10 mouse cellular contexts compared by ENCODE assay signal in the genomic region with DNA sequence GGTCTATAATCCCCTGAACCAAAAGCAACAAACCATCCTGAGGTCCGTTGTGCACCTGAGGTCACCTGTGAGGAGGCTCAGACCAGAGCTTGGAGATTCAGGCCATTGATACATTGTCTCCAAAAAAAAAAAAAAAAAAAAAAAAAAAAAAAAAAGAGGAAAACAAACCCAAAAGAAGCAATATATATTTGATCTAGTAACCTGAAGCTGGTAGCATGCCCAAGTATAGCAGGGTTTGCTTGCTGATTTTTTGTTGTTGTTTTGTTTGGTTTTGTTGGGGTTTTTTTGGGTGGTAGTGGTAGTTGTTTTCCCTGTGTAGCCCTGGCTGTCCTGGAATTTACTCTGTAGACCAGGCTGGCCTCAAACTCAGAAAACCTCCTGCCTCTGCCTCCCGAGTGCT. TPM values are rescaled to one million over a fixed set of nuclear protein-coding genes. Genes with fewer than 3 reads are reported as not detected.
A peak's percentile ranks its signal among the peaks of the same experiment; 100 is the strongest.
DNase-seq lines count a peak whose midpoint lies in the region; ATAC-seq and TF ChIP-seq lines count a peak whose summit lies in the region.
"Had no signal": no experiment of that assay in that cellular context is flagged by ENCODE, and none has a peak within 500 bp of the region (broad histone marks: within the 10 kb centered on the region; RNA-seq: fewer than 3 reads in every experiment).

No protein-coding gene starts in this region.

- peak overlapping the region; percentile 62 for H3K4me2 ChIP-seq in kidney, embryonic 16.5 days (replicated peaks; ENCODE audit: low read depth, low read length)
- H3K4me2 ChIP-seq in hindbrain, embryonic 12.5 days (replicated peaks): peak overlapping the region; percentile 80
- peak overlapping the region; percentile 72 for H3K4me2 ChIP-seq in liver, postnatal 0 days (ENCODE audit: low read depth, low read length)

- 0 out of 2 replicates have a peak, but pooled peaks cover 8% of the 10 kb centered on the region for H3K36me3 ChIP-seq in kidney, embryonic 16.5 days (ENCODE audit: insufficient read depth, low read length)
- peaks cover 11% of the 10 kb centered on the region; the same call in 1 of the 2 replicates for H3K36me3 ChIP-seq in hindbrain, embryonic 12.5 days
- H3K36me3 ChIP-seq in liver, postnatal 0 days (replicated peaks; ENCODE audit: insufficient read depth, low read length): peaks cover 9% of the 10 kb centered on the region; the same call in 1 of the 2 replicates

- H3K27ac ChIP-seq in kidney, embryonic 16.5 days (ENCODE audit: low read length): no peak overlapping the region
- no peak overlapping the region for H3K27ac ChIP-seq in bone marrow macrophage, adult 2 months (ENCODE audit: insufficient read depth, low read depth, low read length)
- H3K27ac ChIP-seq in hindbrain, embryonic 12.5 days: no peak overlapping the region
- H3K27ac ChIP-seq in liver, postnatal 0 days (ENCODE audit: low read depth): no peak overlapping the region
- H3K27ac ChIP-seq: left cerebral cortex, adult 2 months had no signal

- no peak for TF ChIP-seq CTCF in bone marrow macrophage, adult 2 months (IDR thresholded peaks at IDR 0.05; ENCODE audit: low read depth, low read length)
- no peak for TF ChIP-seq CTCF in liver, postnatal 0 days (IDR thresholded peaks at IDR 0.05; ENCODE audit: low read depth)

- TF ChIP-seq EP300 in liver, postnatal 0 days (IDR thresholded peaks at IDR 0.05; ENCODE audit: low read depth): no peak

- no peak for DNase-seq in kidney, postnatal 4 days
- no peak for DNase-seq in liver, postnatal 0 days
- DNase-seq in natural killer cell, adult 2 months (ENCODE audit: low spot score in 2 of 2): no peak
- no peak for DNase-seq in layer of hippocampus, adult 9-11 months
- DNase-seq in thymus, postnatal 4 days: no peak
- DNase-seq: gastrocnemius, postnatal 36 days had no signal

- no peaks in the 10 kb centered on the region for H3K9me3 ChIP-seq in kidney, embryonic 16.5 days (ENCODE audit: low read length)
- H3K9me3 ChIP-seq in hindbrain, embryonic 12.5 days (replicated peaks): 0 out of 2 replicates have a peak, but pooled peaks cover 5% of the 10 kb centered on the region
- H3K9me3 ChIP-seq in liver, postnatal 0 days (ENCODE audit: low read length): no peaks in the 10 kb centered on the region

- no peaks in the 10 kb centered on the region for H3K27me3 ChIP-seq in kidney, embryonic 16.5 days (ENCODE audit: insufficient read depth, low read length)
- H3K27me3 ChIP-seq in hindbrain, embryonic 12.5 days: no peaks in the 10 kb centered on the region
- no peaks in the 10 kb centered on the region for H3K27me3 ChIP-seq in liver, postnatal 0 days (ENCODE audit: insufficient read depth, low read length)

- H3K4me1 ChIP-seq in kidney, embryonic 16.5 days (ENCODE audit: insufficient read depth, low read length): peaks cover 10% of the 10 kb centered on the region
- peaks cover 2% of the 10 kb centered on the region for H3K4me1 ChIP-seq in bone marrow macrophage, adult 2 months (ENCODE audit: control insufficient read depth, insufficient read depth, low read length)
- peaks cover 7% of the 10 kb centered on the region for H3K4me1 ChIP-seq in hindbrain, embryonic 12.5 days
- H3K4me1 ChIP-seq in liver, postnatal 0 days (ENCODE audit: insufficient read depth): no peaks in the 10 kb centered on the region

- TF ChIP-seq POLR2A in bone marrow macrophage, adult 2 months (IDR thresholded peaks at IDR 0.05; ENCODE audit: borderline replicate concordance, low read depth, low read length): no peak

- peak overlapping the region; percentile 54; the same call in 1 of the 2 replicates for H3K9ac ChIP-seq in kidney, embryonic 16.5 days (replicated peaks; ENCODE audit: low read length)
- H3K9ac ChIP-seq in hindbrain, embryonic 12.5 days: no peak overlapping the region
- peak overlapping the region; percentile 46; the same call in 1 of the 2 replicates for H3K9ac ChIP-seq in liver, postnatal 0 days (replicated peaks)

- ATAC-seq in kidney, embryonic 16.5 days (ENCODE audit: low FRiP score, low TSS enrichment): no peak
- ATAC-seq in hindbrain, embryonic 12.5 days (ENCODE audit: low FRiP score): no peak
- no peak for ATAC-seq in liver, postnatal 0 days

- WGBS in kidney, embryonic 16.5 days: 81% methylated on average over 2 of the region's 2 CpGs
- WGBS in hindbrain, embryonic 12.5 days: 78% methylated on average over 2 of the region's 2 CpGs
- WGBS in liver, postnatal 0 days (ENCODE audit: insufficient replicate concordance): 71% methylated on average over 2 of the region's 2 CpGs

- H3K4me3 ChIP-seq in kidney, embryonic 16.5 days (ENCODE audit: low read length): peak overlapping the region; percentile 72
- peak overlapping the region; percentile 44 for H3K4me3 ChIP-seq in bone marrow macrophage, adult 2 months (ENCODE audit: insufficient read depth, low read length)
- H3K4me3 ChIP-seq in hindbrain, embryonic 12.5 days: peak overlapping the region; percentile 18
- peak overlapping the region; percentile 86 for H3K4me3 ChIP-seq in liver, postnatal 0 days (ENCODE audit: low read depth, low read length)
- H3K4me3 ChIP-seq: left cerebral cortex, adult 2 months had no signal

RNA-seq across cellular contexts. Expression of a gene that starts 1.5 kb away (rescaled TPM):
- 8.2 and 10.8 TPM in 2 replicates for polyA plus RNA-seq in kidney, embryonic 16.5 days (2015; fragmentation: Nextera tagmentation; extraction: Ambion mirVana)
- polyA plus RNA-seq in bone marrow macrophage, adult 2 months (2012; ENCODE audit: insufficient read depth, insufficient read length, missing spikeins): 8.3 and 11.0 TPM in 2 replicates
- polyA plus RNA-seq in hindbrain, embryonic 12.5 days (2016; fragmentation: Nextera tagmentation; extraction: Ambion mirVana): 5.4 and 5.5 TPM in 2 replicates
- 1.6 and 2.7 TPM in 2 replicates for polyA plus RNA-seq in liver, postnatal 0 days (2015; fragmentation: Nextera tagmentation; extraction: Ambion mirVana)

RNA-seq across cellular contexts. Expression of a gene that starts 14.5 kb away (rescaled TPM):
- polyA plus RNA-seq in kidney, embryonic 16.5 days (2015; fragmentation: Nextera tagmentation; extraction: Ambion mirVana): 9.3 and 9.4 TPM in 2 replicates
- polyA plus RNA-seq in bone marrow macrophage, adult 2 months (2012; ENCODE audit: insufficient read depth, insufficient read length, missing spikeins): 32.1 and 34.3 TPM in 2 replicates
- polyA plus RNA-seq in hindbrain, embryonic 12.5 days (2016; fragmentation: Nextera tagmentation; extraction: Ambion mirVana): 14.6 and 15.7 TPM in 2 replicates
- polyA plus RNA-seq in liver, postnatal 0 days (2015; fragmentation: Nextera tagmentation; extraction: Ambion mirVana): 2.5 and 2.7 TPM in 2 replicates

RNA-seq across cellular contexts. Expression of a gene that starts 21.0 kb away (rescaled TPM):
- 187 and 203 TPM in 2 replicates for polyA plus RNA-seq in kidney, embryonic 16.5 days (2015; fragmentation: Nextera tagmentation; extraction: Ambion mirVana)
- polyA plus RNA-seq in bone marrow macrophage, adult 2 months (2012; ENCODE audit: insufficient read depth, insufficient read length, missing spikeins): 120 and 134 TPM in 2 replicates
- 131 and 149 TPM in 2 replicates for polyA plus RNA-seq in hindbrain, embryonic 12.5 days (2016; fragmentation: Nextera tagmentation; extraction: Ambion mirVana)
- polyA plus RNA-seq in liver, postnatal 0 days (2015; fragmentation: Nextera tagmentation; extraction: Ambion mirVana): 83.4 and 87.1 TPM in 2 replicates

RNA-seq across cellular contexts. Expression of a gene that starts 22.7 kb away (rescaled TPM):
- 1.1 and 2.2 TPM in 2 replicates for polyA plus RNA-seq in kidney, embryonic 16.5 days (2015; fragmentation: Nextera tagmentation; extraction: Ambion mirVana)
- 2.4 and 3.5 TPM in 2 replicates for polyA plus RNA-seq in bone marrow macrophage, adult 2 months (2012; ENCODE audit: insufficient read depth, insufficient read length, missing spikeins)
- 4.2 and 4.4 TPM in 2 replicates for polyA plus RNA-seq in hindbrain, embryonic 12.5 days (2016; fragmentation: Nextera tagmentation; extraction: Ambion mirVana)
- 0.19 and 0.33 TPM in 2 replicates for polyA plus RNA-seq in liver, postnatal 0 days (2015; fragmentation: Nextera tagmentation; extraction: Ambion mirVana)

RNA-seq across cellular contexts. Expression of a gene that starts 54.6 kb away (rescaled TPM):
- polyA plus RNA-seq in kidney, embryonic 16.5 days (2015; fragmentation: Nextera tagmentation; extraction: Ambion mirVana): 19.9 and 20.1 TPM in 2 replicates
- 10.4 TPM in 2 replicates for polyA plus RNA-seq in bone marrow macrophage, adult 2 months (2012; ENCODE audit: insufficient read depth, insufficient read length, missing spikeins)
- 19.4 and 19.7 TPM in 2 replicates for polyA plus RNA-seq in hindbrain, embryonic 12.5 days (2016; fragmentation: Nextera tagmentation; extraction: Ambion mirVana)
- polyA plus RNA-seq in liver, postnatal 0 days (2015; fragmentation: Nextera tagmentation; extraction: Ambion mirVana): 3.3 and 4.4 TPM in 2 replicates

Comparison
In these comparisons a context has a peak if more than half of its experiments do, and no peak if none do; other contexts are left out.
1. H3K4me3 ChIP-seq: peak in every context shown above with its lines; median percentile 86 in liver, postnatal 0 days; 72 in kidney, embryonic 16.5 days; 44 in bone marrow macrophage, adult 2 months; 18 in hindbrain, embryonic 12.5 days.